Mouse (Mus musculus) adrenal gland, postnatal 14 days (tissue): ENCODE data around the gene Larp7. TPM values are rescaled to one million over a fixed set of nuclear protein-coding genes. Genes with fewer than 3 reads are reported as not detected.

Experiments
- DNase-seq: peaks from one replicate; pipeline ENCODE4 v3.0.0; 2021; ENCODE audit warnings: mixed read lengths
- long read RNA-seq, 2 experiments: library from polyadenylated mRNA; stranded (forward); transcript quantifications; one replicate each; pipeline ENCODE4 v2.0.0; 2021
- total RNA-seq: library from RNA; stranded (reverse); gene quantifications from 2 replicates; pipeline ENCODE4 v1.2.3, GENCODE M21; 2021

Gene Larp7
- total RNA-seq: 23.5 and 25.3 TPM in 2 replicates
- long read RNA-seq, experiment 1, transcript Larp7-201 (13 exons, 2,121 nt): major isoform, 45 of 56 reads
- long read RNA-seq, experiment 1, partial matches to known transcripts: 3 of 56 reads
- long read RNA-seq, experiment 1, other reads (novel, unspliced or antisense): 8 of 56 reads
- long read RNA-seq, experiment 2, transcript Larp7-201 (13 exons, 2,121 nt): major isoform, 21 of 29 reads
- long read RNA-seq, experiment 2, partial matches to known transcripts: 2 of 29 reads
- long read RNA-seq, experiment 2, other reads (novel, unspliced or antisense): 6 of 29 reads

GRCm38 (mm10) chr3:127552973-127553719 lies at the start of gene Larp7, which contains the start of gene Zgrf1:
Gene Larp7, minus strand, starts transcription at chr3:127553349.
Gene Zgrf1, plus strand, starts transcription at chr3:127553489.
- peak; percentile 99 for DNase-seq

DNA sequence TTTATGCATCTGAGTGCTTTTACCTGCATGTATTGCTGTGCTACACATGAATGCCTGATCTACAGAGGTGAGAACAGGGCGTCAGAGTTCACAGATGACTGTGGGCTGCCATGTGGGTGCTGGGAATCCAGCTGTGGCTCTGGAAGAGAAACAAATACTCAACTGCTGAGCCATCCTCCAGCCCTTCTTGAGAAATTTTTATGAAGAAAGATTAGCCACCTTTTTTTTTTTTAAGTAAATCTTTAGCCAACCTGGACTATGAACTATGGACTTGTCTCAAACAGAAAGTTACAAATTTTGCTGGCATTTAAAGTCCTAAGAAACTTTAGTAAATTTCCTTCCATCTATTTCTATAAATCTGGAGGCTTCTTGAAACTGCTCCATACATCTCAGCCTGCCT lies 44.0 kb upstream of the Larp7 start:
- no peak for DNase-seq

DNA sequence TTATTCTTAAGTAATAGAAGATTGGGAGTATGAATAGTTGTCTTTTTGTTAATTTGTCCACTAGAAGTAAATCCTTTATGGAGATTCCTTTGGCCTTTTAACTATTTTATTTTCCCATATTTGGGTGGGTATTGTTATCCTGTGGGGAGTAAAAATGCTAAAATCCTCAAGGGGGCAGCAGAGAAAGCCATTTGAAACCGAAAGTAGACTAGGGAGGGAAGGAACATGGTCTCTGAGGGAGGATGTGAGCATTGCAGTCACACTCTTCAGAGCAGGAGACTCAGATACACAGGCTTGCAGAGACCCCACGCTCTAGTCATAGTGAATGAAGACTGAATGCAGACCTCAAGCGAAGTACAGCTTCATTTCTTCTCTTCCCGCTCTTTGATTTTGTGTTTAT lies 19.4 kb upstream of the Larp7 start:
- DNase-seq: peak; percentile 62

GRCm38 (mm10) chr3:127565129-127565528 lies 12.0 kb upstream of the Larp7 start:
- no peak for DNase-seq

DNA sequence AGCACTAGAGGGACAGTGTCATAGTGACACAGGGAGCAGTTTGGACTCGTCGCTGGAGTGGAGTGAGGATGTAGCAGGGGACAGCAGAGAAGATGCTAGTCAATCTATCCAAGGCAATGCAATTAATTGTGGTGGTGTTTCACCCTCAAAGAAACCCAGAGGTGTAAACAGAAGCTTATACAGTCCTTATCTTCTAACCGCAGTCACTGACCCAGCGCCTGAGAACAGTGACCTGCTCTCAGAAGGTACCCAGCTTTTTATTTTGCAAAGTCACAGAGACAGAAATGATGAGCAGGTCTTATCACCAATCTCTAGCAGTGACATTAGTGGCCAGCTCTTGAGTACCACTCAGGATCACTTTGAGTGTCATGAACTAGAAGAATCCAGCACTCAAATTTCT lies 9.8 kb upstream of the Larp7 start:
- no peak for DNase-seq

GRCm38 (mm10) chr3:127558201-127558600 lies 5.1 kb upstream of the Larp7 start:
- DNase-seq: no peak

DNA sequence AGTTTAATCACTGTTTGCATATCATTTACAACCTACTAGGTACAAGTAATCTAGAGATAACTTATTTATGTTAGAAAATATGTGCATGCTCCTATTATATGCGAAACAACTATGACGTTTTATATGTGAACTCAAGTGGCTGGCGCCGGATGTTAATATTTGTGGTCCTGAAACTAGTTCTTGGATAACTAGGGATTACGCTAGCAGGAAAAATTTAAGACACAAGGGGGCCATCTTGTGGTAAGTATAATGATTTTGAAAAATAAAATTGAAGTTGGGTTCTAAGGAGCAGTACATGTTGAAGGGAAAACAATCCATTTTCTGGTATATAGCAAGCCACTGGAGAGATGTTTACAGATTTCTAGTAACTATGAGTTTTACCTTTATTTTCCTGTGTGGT lies 1.6 kb upstream of the Larp7 start:
- DNase-seq: no peak

- no peak for DNase-seq
Measured at GRCm38 (mm10) chr3:127553720-127554043, 533 bp upstream of the Larp7 start.

DNA sequence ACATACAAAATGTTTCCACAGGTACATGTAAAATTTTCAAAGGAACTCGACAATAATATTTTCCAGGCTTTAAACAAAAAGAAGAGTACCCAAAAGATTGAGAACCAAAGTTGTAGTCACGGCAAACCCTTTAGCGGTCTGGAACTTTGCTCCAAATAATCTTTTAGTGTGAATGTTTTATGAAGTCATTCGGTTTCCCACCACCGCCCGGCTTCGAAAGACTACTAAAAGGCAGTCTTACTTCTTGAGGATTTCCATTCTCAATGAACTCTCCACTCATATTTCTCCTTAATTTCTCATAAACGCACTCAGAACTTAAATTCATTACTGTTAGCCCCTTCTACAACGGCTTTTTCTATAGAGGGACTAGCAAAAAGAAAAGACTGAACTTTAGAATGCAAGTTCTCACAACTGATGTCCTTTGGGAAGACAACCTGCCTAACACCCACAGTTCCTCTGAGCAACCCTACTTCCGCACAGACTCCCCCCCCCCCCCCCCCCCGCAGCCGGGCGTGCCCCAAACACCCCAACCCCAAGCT lies 646 bp downstream of the Larp7 start:
- DNase-seq: no peak

DNA sequence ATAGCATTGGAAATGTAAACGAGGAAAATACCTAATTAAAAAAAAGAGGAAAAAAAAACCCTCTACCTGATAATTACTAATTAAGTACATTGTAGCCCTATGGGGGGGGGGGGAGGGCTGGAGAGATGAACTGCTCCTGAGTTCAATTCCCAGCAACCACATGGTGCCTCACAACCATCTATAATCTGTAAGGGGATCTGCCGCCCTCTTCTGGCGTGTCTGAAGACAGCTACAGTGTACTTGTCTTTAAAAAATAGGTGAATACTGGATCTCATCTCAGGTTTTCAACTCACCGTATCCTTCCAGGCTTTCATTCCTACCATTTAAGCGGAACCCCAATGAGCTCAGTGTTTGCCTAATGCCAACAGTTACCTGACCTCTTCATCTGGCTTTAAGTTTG lies 5.3 kb downstream of the Larp7 start:
- peak; percentile 62 for DNase-seq

DNA sequence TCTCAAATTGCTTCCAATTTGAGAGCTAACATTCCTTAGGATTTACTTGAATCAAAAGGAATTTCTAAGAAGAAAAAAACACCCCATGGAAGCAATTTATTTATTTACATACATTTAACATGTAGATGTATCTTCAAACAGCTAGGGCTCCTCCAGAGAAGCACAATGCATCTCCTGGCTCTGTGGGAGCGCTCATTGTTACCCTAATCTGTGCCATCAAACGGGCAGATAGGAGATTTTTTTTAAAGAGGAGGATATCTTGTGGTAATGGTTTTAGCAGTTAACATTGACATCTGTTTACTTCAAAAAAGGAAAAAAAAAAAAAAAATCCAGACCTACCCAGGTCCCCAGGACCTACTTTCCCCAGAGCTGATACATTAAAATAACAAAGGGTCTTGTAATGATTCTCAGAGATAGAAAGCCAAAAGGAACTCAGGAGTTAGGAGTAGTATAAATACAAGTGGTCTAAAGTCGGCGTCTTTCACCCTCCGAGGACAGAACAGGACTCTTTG lies 8.5 kb downstream of the Larp7 start:
- DNase-seq: no peak

DNA sequence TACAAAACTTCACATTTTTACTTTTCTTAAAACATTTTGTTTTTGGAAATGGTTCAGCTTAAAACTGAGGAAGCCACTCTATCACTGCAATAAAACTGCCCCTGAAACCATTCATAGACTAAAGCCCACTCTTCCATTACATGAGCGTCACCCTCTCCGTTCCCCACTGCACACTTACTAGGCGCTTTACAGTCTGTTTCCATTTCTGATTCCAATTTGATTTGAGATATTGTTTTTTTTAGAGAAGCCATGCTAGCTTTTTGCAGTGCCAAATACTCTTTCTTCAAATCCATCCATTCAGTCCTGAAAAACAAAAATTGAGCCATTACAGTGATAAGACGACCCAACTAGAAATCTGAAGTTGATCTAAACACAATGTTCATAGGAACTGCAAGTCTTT lies 9.2 kb downstream of the Larp7 start:
- DNase-seq: no peak

GRCm38 (mm10) chr3:127539193-127539592 lies 14.0 kb downstream of the Larp7 start:
- DNase-seq: no peak

- DNase-seq: no peak
Measured at GRCm38 (mm10) chr3:127530293-127530692, 22.9 kb downstream of the Larp7 start.

- no peak for DNase-seq
Measured at GRCm38 (mm10) chr3:127529824-127530223, 23.3 kb downstream of the Larp7 start.

- no peak for DNase-seq
Measured at GRCm38 (mm10) chr3:127529210-127529609, 23.9 kb downstream of the Larp7 start.

DNA sequence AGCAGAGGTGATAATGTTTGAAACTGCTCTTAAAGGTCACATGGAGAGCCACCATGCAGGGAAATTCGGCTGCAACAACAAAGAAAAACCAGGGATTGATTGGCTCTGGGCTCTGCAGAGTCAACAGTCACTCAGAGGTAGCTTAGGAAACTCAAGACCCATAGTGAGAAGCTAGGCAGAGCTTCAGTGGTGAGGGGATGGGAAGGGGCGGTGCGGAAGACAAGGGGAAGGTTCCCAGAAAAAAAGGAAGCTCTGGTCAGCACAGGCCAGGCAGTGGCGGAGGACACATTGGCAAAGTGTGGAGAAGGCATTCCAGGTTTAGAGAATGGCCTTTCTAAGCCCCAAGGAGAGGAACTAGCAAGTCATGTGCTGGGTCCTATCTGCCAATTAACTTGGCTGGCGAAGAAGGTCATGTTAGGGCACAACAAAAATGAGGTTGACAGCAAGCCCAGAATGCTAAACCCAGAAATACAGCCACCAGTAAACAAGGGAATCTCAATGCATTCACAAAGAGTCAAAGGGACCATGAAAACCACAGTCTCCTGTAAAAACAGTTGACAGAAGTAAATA lies 25.6 kb downstream of the Larp7 start:
- peak; percentile 49 for DNase-seq

DNA sequence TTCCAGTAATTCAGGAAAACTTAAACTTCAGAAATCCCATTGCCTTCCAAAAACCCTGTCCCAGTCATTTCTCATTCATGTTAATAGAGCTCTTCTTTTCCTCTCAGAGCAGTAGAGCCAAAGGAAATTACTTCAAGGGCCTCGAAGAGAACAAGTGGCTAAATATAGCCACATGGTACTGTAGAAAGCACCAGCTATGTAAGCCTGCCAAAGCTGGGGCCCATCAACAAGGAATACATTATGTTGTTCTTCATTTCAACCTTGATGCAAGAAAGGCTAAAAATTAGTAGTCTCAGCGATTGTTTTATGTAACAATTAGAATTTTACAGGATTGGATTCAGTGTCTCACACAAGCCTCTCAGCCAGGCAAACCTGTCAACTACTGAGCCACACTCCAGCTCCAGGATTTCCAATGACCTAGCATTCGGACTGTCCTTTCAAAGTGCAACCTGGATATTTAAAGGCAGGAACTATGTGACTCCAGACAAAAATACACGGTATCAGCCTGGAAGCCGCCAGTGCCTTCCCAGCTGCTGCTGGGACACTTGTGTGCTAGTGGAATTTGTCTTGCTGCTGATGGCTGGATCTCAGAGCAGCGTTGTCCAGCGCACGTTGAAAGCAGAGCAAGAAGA lies 27.8 kb downstream of the Larp7 start:
- DNase-seq: no peak

DNA sequence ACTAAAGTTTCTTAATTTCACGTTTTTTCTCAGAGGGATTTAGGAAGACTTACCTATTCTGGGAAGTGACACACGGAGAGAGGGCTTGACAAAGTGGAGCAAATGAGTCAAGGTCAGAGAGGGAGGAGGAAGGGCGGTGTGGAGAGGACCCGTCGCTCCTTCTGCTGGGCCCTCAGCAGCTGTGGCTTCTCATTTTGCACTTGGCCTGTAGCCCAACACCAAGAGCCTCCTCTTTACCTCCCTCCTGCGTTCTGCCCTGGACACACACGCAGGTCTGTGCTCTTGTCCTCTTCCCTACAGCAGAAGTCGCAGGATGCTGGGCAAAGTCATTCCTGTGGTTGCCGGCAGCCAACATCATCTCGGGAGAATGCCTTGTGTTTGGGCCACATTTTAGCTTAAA lies 32.0 kb downstream of the Larp7 start:
- DNase-seq: no peak

DNA sequence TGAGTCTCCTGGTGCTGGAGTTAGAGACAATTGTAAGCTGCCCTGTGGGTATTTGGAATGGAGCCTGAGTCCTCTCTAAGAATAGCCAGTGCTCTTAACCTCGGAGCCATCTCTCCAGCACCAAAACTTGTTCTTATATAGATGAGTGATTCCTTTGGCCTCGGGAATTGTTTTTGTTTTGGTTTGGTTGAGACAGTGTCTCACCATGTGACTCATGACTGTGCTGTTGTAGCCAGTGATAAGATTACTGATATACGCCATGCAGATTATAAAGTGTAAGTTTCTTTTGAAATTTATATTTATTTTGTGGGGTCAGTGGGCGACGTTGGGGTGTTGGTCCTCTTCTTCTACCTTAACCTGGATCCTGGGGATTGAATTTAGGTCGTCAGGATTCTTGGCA lies 32.8 kb downstream of the Larp7 start:
- DNase-seq: no peak

DNA sequence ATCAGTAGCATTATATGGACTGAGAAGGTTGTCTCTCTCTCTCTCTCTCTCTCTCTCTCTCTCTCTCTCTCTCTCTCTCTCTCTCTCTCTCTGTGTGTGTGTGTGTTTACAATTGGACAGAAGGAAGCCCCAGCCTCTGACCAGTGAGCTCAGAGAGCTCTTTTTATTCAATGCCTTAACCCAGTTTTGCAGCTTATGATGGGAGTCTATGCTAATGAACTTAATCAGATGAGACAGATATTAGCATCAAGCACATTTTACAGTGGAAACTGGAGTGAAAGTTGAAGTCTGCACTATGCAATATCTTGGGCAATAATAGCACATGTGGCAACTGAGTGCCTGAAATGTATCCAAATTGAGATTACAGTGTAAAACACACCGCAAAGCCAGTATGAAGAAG lies 37.9 kb downstream of the Larp7 start:
- DNase-seq: no peak

DNA sequence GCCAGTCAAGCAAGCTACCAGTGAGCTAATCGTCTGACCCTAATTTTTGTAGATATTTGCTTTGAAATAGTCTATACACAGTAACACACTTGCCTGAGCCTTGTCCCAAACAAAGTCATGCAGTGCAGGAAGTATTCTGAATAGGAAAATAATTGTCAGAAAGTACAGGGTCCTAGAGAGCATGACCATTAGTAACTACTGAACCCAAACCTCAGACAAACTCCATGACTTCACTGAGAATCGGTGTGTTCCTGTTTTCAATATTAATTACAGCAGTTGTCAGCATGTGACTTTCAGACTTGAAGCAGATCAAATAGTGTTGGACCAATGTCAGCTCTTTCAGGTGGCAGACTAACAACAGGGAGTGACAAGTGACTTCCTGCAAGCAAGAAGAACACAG lies 39.5 kb downstream of the Larp7 start:
- no peak for DNase-seq
